Mouse (Mus musculus) duodenum, adult 2 months (tissue): ENCODE results near the gene Cd200. TPM values are rescaled to one million over a fixed set of nuclear protein-coding genes. Genes with fewer than 3 reads are reported as not detected.

Source experiments
- polyA plus RNA-seq: library from polyadenylated mRNA; depleted of rRNA; stranded (reverse); fragments of >200 nt; gene quantifications from 2 replicates; pipeline ENCODE4 v1.2.3, GENCODE M21; 2012; ENCODE audit warnings: low replicate concordance; rRNA removed

Cd200 gene
- 14.8 and 20.3 TPM in 2 replicates for polyA plus RNA-seq

GRCm38 (mm10) chr16:45408425-45409063 is at the start of gene Cd200:
TSS of gene Cd200 (minus strand) at chr16:45409053.

Other genes with a start within 250 kb of the Cd200 start
- gene Btla, start 184.7 kb downstream of the Cd200 start, polyA plus RNA-seq: 0.11 and 0.16 TPM in 2 replicates
- gene Gm609, start 83.9 kb upstream of the Cd200 start, polyA plus RNA-seq: 0.46 and 0.88 TPM in 2 replicates
- 0.39 and 1.3 TPM in 2 replicates for gene Gm17783, start 123.0 kb upstream of the Cd200 start, polyA plus RNA-seq
- gene Slc9c1, start 126.3 kb upstream of the Cd200 start, polyA plus RNA-seq: not detected in 2 replicates
- gene Gcsam, start 201.3 kb upstream of the Cd200 start, polyA plus RNA-seq: 0.08 TPM in 1 of 2 replicates, not detected in the other
- gene BC016579, start 245.0 kb upstream of the Cd200 start, polyA plus RNA-seq: 0.82 and 1.8 TPM in 2 replicates